Mouse (Mus musculus) lung, postnatal 10 days (tissue): Measurements from ENCODE around the gene Edf1.

Experiments used
- DNase-seq: peaks from one replicate; pipeline ENCODE4 v3.0.0; 2021

Gene Edf1

DNA sequence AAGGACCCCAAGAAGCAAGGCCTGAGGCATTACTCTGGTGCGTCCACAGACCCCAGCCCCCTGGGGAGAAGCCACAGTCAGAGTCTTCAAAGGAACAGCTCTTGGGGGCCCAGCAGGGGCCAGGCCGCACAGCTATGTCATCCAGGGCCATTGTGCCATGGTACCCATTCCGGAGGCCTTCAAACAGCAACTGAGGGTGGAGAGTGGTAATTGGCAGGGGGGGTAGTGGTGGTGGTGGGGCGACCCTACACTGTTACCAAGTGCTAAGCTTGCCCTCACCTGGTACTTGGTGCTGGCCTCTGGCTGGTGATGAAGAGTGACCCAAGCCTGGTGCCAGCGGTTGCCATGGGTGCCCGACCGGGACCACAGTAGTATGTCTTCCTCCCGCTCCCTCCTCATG, 8.1 kb downstream of the Edf1 start:
- no peak for DNase-seq

DNA sequence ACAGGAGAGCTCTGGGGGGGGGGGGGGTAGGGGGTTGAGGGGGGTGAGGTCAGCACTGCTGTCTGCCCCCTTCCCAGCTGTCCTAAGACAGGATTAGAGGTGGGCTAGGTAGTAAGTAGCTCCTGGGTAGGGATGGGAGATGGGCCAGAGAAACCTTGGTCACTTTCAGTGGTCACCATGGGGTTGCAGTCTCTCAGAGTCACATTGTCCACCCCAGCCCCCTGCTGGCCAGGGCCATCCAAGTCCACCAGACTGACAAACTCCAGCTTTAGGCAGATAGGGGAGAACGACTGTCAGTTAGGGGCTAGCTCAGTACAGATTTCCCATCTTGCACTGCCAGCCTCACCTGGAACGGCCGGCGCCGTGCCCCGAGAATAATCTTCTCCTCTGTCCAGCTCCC, 8.9 kb downstream of the Edf1 start:
- no peak for DNase-seq

DNA sequence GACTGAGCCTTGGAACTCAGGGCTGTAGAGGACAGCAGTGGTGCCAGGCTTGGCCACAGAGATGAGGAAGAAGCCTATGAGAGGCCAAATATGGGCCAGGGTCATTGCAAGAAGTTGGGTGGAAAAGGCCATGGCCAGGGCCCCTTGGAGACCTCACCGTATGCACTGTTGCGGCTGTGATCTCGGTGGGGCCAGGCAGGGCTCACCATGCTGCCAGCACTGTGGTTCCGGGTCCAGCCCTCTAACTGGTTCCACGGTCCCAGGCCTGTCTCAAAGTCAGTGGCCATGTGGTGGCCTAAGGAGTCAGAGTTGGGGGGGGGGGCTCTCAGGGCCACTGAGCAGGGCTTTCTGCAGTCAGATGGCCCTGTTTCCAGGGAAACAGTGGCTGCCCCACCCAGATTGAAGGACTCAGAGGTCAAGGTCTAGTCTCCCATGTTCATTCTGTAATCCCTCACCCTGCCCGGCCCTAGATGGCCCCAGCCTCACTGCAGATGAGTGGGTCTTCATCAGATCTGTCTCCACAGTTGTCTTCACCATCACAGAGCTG, 10.9 kb downstream of the Edf1 start:
- DNase-seq = no peak

DNA sequence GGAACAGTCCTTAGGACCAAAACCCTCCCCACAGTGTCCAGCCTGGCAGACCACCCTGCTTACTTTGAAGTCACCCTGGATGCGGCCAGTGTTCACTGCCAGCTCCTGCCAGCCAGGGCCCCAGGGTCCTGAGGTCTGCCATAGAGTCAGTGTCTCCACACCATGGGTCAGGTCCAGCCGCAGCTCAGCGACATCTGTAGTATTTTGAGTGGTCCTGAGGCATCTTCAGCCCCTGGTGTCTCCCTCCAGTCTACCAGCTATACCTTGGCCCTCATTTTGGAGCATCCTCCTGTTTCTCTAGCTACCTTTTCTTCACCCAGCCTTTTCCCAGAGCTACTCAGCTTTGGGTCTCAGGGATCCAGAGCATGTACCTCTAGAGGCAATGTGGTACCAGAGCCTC, 11.7 kb downstream of the Edf1 start:
- no peak for DNase-seq

DNA sequence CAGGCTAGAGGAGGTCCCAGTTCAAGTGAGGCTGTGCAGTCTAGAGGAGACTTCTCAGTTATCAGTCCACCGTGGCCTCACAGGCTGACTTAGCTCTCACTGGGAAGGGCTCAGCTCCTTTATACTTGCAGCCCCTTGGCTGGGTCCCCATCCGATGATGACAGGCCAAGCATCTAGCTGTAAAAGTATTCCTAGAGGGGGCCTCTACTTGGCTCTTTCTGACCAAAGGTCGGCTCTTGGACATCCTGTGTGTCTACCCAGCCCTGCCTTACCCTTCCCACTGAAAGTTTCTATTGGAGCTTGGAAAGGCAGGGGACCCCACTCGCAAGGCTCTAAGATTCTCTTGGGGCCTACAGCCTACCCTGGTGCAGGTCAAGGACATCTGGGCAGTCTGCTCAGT, 13.6 kb downstream of the Edf1 start:
- no peak for DNase-seq

DNA sequence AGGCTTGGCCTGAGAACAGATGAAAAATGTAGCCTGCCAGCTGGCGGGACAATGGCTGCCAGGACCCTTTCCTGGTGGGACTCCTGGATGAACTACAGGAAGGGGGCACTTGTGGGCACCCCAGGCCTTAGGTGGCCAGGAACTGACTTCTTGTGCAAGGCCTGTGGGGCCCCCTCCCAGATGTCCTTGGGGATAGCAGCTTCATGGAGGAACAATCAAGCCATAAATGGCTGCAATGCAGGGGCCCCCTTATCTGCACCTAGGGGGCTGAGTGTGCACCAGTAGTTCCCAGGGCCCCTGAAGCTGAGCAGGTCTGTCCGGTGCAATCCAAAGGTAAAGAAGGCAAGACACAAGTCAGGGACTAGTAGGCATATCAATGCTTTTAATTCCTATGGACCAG, 15.4 kb downstream of the Edf1 start:
- DNase-seq = no peak

DNA sequence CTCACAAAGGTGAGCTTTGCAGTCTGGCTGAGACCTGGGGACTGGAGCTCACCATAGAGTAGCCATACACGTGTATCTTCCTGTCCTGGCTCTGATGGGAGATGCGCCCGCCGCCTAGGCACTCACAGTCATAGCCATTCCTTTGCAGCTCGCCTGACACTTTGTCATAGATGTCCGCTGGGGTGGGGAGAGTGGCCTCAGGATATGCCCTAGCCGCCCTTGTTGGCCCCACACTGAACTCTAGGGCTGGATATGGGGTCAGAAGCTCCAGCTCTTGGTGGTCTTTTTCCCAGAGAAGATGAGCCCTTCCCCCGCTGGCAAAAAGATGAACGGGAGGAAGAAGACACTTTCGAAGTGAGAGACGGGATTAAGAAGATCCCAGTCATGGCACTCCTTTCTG, 16.5 kb downstream of the Edf1 start:
- DNase-seq = no peak

DNA sequence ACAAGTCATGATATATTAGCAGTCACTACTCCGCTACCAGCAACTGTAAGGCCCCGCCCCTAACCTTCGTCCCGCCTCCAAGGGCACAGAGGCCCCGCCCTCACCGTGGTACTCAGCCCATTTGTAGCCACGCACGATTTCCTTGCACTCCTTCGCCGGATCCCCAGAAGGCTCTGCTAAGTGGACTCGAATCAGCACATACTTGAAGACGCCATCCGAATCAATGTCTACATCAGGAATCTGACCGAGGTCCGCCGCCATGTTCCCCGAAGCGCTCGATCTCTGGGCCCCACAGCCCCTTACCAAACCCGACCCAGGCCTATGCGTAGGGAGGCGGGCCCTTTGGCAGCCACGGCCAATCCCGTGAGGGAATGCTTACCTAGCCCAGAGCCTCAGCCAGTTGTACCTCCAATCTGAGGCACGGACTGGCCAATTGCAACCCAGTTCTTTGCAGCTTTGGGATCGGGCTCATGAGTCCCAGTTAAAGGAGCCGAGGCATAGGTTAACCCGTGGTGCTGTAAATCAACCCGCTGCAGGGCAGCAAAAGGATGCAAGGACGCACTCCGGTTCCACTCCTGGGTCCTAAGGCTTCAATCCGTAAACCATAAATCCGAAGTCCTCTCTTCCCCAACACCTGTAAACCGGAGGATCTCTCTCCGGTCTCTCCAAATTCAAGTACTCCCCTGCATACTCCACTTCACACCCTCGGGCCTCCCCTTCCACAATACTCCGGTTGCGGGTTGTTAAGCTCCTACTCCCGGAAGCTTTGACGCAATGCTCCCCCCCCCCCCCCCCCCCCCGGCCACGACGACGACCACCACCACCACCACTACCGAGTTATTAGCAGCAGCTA, 17.2 kb downstream of the Edf1 start, which contains the start of the genes Mamdc4 and Phpt1:
Mamdc4 (minus strand) TSS at position 267 of the 853 bp plus-strand sequence.
Phpt1 (minus strand) TSS at position 646 of the 853 bp plus-strand sequence.
- DNase-seq = peak; percentile 98

DNA sequence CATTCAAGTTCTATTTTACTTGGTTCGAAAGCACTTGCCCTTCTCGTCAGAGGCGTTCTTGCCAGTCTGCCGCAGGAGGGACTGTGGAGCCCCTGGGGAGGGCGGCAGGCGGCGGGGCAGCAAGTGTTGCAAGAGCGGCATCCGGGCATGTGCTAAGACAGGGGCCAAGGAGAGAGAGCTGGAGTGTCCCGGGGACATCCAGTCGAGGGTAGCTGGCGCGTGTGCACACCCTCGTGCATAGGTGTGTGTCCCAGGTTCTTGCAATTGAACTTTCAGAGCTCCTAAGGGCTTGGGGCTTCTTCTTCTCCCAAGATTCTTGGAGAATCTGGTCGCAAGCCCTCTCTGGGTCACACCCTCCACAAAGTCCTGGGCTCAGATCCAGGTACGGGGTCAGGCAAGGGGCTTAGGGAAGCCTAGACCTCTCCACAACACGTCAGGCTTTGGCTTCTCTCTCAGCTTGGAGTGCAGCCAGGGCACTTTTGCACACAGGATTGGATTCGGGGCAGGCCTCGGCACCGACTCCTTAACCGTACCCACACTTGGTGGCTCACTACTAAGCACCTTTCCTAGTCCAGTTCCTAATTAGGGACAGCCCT, 17.9 kb downstream of the Edf1 start:
- DNase-seq = peak; percentile 66

DNA sequence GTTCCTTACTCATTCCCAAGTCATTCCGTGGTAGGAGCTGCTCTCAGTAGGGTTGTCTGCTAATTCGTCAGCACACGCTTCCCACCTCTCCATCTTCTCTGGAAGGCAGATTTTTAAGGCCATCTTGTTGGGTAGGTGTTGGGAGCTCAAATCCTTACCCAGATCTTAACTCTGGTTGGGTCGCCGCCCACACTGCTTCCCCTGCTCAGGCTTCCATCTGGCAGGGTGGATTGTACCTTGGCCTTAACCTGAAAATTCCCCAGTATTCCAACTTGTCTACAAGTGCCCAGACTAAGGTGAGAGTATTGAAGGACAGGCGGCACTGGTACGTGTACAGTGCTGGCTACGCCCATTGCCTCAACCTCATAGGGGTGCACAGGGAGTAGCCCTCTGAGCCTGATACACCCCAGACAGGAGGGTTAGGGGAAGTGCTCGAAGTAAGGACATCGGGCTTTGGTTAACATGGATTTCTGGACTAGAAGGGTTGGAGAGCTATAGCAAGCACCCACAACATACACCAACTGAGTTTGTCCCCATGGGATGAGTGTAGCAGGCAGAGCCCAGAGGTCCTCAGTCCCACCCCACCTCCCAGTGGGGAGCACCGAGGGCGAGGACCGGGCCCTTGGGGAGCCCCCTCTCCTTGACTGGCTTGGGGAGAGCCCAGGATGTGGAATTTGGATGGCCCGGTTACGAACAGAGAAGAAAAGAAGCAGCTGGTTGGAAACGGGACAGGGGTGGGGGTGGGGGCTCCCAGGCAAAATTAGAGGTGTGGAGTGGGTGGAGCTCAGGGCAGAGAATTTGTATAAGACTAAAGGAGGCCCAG, 18.6 kb downstream of the Edf1 start:
- no peak for DNase-seq

DNA sequence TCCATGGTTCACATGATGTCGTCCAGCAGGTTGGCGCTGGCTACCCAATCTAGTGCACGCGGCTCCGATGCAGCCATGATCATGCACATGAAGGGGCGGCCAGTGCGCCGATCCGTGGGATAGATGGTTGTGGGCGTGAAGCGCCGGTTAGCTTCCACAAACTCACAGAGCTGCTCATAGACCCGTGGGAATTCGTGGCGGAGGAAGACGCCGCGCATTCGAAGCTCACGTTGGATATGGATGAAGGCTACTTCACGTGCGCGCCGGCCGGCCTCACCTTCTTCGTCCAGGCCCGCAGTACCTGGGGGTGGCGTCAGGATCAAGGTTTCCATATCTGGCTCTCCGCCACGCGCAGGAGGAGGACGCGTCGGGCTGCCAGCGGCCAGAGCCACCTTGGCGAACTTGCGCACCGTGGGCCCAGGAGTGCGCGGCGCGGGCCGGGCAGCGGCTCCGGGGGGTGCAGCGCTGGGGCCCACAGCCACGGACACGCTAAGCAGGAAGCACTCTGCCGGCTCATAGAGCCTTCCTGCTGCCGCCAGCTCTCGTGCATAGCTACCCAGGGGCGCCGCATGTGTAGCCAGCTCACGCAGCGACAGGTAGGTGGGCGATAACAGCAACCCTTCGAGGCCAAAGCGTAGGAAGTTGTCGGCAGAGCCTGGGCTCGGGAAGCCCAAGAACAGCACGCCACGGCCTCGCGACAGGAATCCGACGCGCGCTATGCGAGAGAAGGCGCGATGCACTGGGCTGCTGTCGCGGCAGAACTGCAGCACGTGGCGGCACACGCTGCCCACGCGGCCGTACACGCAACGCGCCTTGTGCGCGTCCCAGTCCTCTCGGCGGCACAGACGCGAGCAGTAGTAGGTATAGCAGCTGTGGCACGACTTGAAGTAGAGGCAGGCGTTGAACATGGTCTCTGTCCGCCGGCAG, 19.6 kb downstream of the Edf1 start:
- no peak for DNase-seq

DNA sequence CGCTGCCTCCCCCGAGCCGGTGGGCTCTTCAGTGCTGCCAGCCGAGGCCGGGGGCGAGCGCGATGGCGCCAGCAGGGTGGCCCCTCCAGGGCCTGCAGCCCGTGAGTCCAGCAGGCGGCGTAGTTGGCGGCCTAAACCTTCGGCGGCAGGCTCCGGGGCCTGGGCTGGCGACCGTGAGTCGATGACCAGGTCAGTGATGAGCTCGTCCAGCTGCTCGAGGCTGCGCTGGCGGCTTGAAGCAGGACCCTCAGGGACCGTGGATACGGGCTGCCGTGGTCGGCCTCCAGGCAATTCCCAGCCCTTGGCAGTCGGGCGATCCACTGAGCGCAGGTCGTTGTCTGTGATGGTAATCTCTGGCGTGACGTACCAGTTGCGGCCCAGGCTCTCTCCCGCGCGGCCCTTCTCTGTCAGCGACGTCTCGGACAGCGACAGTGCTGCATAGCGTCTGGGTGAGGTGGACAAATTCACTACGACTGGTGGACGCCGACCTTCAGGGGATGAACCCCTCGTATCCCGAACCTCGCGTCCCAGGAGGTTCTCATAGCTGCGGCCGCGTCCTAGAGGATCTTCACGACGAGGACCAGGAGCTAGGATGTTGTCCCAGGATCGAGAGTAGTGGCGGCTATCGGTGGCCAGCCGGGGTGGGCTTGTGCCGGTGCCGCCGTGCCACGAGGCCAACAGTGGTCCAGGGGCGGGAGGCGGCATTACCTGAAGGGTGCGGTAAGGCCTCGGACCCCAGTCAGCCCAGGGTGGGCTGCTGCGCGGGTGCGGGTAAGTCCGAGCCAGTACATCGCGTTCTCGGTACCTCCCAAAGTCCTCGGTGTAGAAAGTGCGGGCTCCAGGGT, 20.5 kb downstream of the Edf1 start:
- DNase-seq = peak; percentile 38

DNA sequence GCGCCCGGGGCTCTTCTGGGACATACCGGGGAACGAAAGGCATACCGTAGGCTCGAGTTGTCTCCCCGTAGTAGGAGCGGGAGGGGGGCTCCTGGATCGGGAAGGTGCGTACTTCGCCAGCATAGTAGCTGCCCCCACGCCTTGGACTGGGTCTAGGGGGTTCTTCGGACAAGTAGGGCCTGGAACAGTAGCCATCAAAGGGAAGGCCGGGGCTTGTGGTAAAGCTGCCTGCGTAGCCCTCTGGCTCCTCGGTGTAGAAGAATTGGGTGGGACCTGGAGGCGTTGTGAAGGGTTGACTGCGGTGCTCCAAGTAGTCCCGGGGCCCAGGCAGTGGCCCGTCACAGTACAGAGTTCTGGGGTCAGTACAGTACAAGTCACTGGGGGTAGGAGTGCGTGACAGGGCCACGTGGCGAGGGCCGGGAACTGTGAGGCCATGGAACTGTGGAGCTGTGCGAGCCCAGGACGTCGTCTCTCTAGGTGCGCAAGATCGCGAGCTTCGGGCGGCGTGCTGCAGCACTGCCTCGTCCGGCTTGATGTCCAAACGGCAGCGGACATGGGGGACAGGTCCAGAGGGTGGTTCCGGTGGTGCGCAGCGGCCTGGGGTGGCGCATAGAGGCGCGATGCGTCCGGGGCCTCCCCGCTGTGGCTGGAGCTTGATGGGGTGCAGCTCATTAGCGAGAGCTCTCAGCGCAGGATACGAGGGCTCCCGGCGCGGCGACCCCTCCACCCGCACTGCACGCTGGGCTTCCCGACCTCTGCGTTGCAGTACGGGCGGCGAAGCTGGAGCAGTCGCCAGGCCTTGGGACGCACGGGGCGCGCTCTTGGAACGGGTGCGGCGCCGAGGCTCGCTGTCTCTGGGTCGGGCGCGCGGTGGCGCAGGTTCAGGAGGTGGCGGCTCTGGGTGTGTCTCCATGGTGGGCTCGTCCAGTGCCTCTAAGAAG, 21.4 kb downstream of the Edf1 start:
- DNase-seq = no peak

DNA sequence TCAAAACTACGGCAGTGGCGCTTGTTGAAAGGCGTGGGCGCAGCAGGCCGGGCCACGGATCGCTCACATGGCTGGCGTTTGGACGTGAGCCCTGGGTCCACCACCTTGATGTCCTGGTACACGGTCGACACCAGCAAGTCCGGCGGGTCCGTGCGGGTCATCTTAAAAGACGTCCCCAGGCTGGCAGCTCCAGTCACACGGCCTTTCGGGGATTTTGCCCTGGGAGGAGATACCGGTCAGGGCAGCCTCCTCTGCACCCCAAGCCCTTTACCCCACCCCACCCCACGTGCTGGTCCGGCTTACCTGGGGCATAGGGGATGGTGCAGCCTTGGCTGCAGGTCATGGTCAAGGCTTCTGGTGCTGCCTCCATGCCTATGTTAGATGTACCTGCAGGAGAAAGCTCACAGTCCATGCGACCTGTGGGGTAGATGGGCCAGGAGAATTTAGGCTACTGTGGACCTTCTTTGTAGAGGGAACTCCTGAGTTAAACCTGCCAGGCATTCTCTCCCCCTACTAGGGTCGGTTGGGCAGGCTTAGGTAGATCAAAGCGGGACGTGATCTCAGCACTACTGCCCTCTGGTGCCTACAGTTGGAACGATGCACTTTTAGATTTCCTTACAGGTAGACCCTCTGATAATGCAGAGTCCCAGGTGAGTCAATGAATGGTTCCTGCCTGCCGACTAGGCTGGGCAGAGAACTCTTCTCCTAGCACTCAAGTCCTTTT, 22.3 kb downstream of the Edf1 start:
- peak; percentile 60 for DNase-seq

DNA sequence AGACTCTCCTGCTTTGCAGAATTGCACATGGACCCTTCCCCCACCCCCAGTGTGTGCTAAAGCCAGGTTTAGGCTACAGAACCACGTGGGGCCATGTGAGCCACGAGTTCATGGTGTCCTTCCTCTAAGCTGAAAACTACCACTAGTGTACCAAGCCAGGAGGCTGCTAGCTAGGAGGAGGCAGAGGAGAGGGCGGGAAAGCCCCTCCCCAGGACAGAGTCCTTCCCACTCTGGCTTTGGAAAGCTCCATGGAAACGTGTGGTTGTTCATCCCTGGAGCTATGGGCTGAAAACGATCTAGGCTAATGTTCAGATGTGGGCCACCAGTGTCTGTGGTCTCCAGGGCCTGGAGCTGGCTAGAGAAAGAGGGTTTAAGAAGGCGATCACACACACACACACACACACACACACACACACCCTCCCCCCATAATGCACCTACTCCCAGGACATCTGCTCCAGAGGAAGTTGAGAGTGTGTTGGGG, 23.0 kb downstream of the Edf1 start:
- DNase-seq = no peak

DNA sequence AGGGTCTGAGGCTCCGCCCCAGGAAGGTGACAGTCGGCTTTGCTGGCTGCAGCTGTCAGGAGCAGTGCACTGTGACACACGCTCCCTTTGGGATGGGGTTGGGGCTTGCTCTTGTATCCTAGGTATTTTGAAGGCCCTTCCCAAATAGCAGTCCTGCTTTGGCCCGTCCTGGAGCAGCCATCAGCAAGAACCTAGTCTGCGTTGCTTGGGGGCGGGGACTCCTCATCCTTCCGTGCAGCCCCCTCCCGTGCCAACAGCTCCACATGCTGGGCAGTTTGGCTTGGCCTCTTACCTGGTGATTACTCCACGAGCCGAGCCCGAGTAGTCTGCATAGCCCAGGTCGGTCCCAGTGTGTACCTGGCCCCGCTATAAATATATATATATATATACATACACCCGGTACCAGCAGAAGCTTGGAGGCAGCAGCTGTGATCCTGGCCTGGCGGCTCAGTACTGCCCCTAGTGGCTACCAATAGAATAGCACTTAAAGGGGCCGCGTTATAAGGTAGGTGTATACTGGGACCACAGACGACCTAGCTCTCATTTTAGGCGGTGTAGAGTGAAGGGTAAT, 23.7 kb downstream of the Edf1 start, which contains the start of gene Ajm1:
Ajm1 (minus strand) TSS at position 464 of the 571 bp plus-strand sequence.
- peak; percentile 74 for DNase-seq

DNA sequence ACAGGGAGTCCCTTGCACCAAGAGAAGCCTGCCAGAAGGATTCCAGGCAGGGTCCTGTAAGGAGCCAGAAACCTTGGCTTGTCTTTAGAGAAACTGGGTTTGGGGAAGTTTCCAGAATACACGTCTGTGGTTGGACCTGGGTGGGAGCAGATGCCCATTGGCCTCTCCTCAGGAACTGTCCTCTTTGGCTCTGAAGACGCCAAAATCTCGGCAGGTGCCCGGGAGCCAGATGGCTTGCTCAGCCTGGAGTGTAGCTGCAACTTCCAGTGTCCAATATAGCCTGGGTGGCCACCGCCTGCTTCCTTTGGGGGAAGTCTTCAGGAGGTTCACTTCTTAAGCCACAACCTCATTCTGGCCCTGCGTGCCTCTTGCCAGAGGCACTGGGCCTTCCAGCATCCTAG, 24.3 kb downstream of the Edf1 start:
- no peak for DNase-seq

DNA sequence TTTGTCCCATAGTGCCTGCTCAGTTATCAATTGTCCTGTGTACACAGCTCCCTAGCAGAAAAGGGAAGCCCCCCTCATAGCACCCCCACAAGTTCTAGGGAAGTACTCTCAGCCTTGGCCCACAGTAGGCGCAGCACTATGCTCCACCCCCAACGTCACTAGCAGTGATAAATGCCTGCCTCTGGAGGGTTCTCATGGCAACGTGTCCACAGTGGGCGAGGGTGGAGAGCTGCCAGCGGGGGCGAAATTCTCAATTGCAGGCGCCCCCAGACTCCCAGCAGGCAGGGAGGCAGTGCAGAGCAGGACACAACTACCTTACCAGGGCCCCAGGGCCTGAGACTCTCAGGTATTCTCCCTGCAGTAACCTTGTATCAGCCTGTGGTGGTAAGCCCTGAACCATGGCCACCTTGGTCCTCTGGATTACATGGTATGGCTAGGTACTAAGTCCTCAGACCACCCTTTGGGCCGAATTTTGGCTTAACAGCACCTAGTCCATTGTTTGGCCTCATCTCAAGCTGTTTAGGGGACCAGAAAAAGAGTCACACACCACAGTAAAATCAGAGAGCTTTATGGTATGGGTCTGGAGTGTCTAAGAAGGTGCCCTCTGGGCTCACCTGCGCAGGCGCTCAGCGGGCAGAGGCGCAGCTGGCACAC, 24.9 kb downstream of the Edf1 start:
- DNase-seq = peak; percentile 58
